ENCODE assay signal across 16 mouse cellular contexts in the genomic region with DNA sequence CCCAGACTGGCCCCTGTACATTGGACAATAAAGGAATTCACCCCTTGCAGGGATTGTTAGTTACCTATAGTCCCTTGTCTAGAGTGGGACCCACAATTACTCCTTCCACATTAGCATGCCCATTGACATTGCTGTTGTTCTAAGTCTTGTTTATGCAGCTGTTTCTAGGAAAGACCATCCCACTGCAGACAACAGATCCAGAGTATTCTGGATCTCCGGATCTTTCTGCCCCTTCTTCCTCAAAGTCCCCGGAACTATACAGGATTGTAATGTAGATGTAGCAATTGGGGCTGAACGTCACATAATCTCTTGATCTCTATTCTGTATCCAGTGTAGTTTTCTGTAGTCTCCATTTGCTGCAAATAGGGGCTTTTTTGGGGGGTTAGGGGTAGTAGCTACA.
"Had no signal": no experiment of that assay in that cellular context is flagged by ENCODE, and none has a peak within 500 bp of the region (broad histone marks: within the 10 kb centered on the region; RNA-seq: fewer than 3 reads in every experiment).

No protein-coding gene starts in this region.

- H3K27ac ChIP-seq: neural tube, embryonic 12.5 days; neural tube, embryonic 13.5 days; neural tube, embryonic 15.5 days; stomach, embryonic 15.5 days; stomach, postnatal 0 days had no signal

- H3K4me2 ChIP-seq: neural tube, embryonic 12.5 days; neural tube, embryonic 13.5 days; neural tube, embryonic 15.5 days; stomach, embryonic 15.5 days had no signal

- H3K4me1 ChIP-seq: neural tube, embryonic 12.5 days; neural tube, embryonic 13.5 days; neural tube, embryonic 15.5 days; stomach, embryonic 15.5 days had no signal

- H3K27me3 ChIP-seq: neural tube, embryonic 12.5 days; stomach, embryonic 15.5 days had no signal

- H3K9me3 ChIP-seq: neural tube, embryonic 12.5 days; neural tube, embryonic 13.5 days; neural tube, embryonic 15.5 days; stomach, embryonic 15.5 days had no signal

- H3K9ac ChIP-seq: neural tube, embryonic 12.5 days; neural tube, embryonic 13.5 days; neural tube, embryonic 15.5 days; stomach, embryonic 15.5 days had no signal

- H3K36me3 ChIP-seq: neural tube, embryonic 12.5 days; neural tube, embryonic 13.5 days; neural tube, embryonic 15.5 days; stomach, embryonic 15.5 days had no signal

- DNase-seq: retina, postnatal 1 day; right cerebral cortex, adult 18-20 months; right cerebral cortex, postnatal 14 days; right cerebral cortex, postnatal 25 days; right cerebral cortex, postnatal 4 days; spleen, adult 18-20 months; thymus, adult 18-20 months; thymus, adult 2 months; thymus, postnatal 25 days; thymus, postnatal 36 days; thymus, postnatal 4 days had no signal

- H3K4me3 ChIP-seq: neural tube, embryonic 12.5 days; neural tube, embryonic 13.5 days; neural tube, embryonic 15.5 days; stomach, embryonic 15.5 days had no signal
